Mouse (Mus musculus) lung, embryonic 14.5 days (tissue): ENCODE measurements around the gene Ccdc40. TPM values are rescaled to one million over a fixed set of nuclear protein-coding genes. Genes with fewer than 3 reads are reported as not detected.

Source experiments
- ATAC-seq: fragments of 200-750 bp; cut with Nextera tagmentation; 2 replicates; pipeline ENCODE4 v1.8.0; 2017; ENCODE audit warnings: mild to moderate bottlenecking, moderate TSS enrichment, moderate library complexity; ENCODE audit not compliant: insufficient read depth
- DNase-seq: peaks from one replicate; pipeline ENCODE4 v3.0.0-alpha.2; 2015
- H3K27ac ChIP-seq: fragments of 300-500 bp; sonication (generic); 2 replicates; pipeline ENCODE4 v1.5.1; 2014; ENCODE audit warnings: low read depth, mild to moderate bottlenecking, moderate library complexity
- H3K27me3 ChIP-seq: fragments of 300-500 bp; sonication (generic); 2 replicates; pipeline ENCODE4 v1.6.1; 2014; ENCODE audit warnings: low read length, control low read depth; ENCODE audit not compliant: insufficient read depth
- H3K36me3 ChIP-seq: fragments of 300-500 bp; sonication (generic); 2 replicates; pipeline ENCODE4 v1.6.1; 2014; ENCODE audit warnings: control low read depth; ENCODE audit not compliant: insufficient read depth
- H3K4me1 ChIP-seq: fragments of 300-500 bp; sonication (generic); 2 replicates; pipeline ENCODE4 v1.6.1; 2014; ENCODE audit warnings: antibody characterized with exemption, control low read depth; ENCODE audit not compliant: insufficient read depth
- H3K4me2 ChIP-seq: fragments of 300-500 bp; sonication (generic); 2 replicates; pipeline ENCODE4 v1.6.1; 2014; ENCODE audit warnings: mild to moderate bottlenecking
- H3K4me3 ChIP-seq: fragments of 300-500 bp; sonication (generic); 2 replicates; pipeline ENCODE4 v1.5.1; 2014; ENCODE audit warnings: low read depth, low read length
- H3K9ac ChIP-seq: fragments of 300-500 bp; sonication (generic); 2 replicates; pipeline ENCODE4 v1.6.1; 2014
- H3K9me3 ChIP-seq: fragments of 300-500 bp; sonication (generic); 2 replicates; pipeline ENCODE4 v1.6.1; 2016; ENCODE audit warnings: low read depth, low read length, control low read depth
- CTCF ChIP-seq: IDR thresholded peaks from 2 replicates; pipeline ENCODE4 v1.5.1; 2016; ENCODE audit warnings: antibody characterized with exemption, low read depth
- WGBS: fragments of 180-500 bp; shearing (Covaris S2); extraction: QIAGEN DNeasy Blood & Tissue Kit; methylation state at CpG from one replicate; pipeline ENCODE4 v1.1.7; 2014; 5-methylcytosine and 5-hydroxymethylcytosine counted together
- polyA plus RNA-seq: library from polyadenylated mRNA; unstranded; fragments of >200 nt; fragmentation: Nextera tagmentation; extraction: Ambion mirVana; gene quantifications from 2 replicates; pipeline ENCODE4 v1.2.1, GENCODE M21; 2014

Gene Ccdc40
- polyA plus RNA-seq, 1 experiment from 2014 or later, result 1.7 TPM

DNA sequence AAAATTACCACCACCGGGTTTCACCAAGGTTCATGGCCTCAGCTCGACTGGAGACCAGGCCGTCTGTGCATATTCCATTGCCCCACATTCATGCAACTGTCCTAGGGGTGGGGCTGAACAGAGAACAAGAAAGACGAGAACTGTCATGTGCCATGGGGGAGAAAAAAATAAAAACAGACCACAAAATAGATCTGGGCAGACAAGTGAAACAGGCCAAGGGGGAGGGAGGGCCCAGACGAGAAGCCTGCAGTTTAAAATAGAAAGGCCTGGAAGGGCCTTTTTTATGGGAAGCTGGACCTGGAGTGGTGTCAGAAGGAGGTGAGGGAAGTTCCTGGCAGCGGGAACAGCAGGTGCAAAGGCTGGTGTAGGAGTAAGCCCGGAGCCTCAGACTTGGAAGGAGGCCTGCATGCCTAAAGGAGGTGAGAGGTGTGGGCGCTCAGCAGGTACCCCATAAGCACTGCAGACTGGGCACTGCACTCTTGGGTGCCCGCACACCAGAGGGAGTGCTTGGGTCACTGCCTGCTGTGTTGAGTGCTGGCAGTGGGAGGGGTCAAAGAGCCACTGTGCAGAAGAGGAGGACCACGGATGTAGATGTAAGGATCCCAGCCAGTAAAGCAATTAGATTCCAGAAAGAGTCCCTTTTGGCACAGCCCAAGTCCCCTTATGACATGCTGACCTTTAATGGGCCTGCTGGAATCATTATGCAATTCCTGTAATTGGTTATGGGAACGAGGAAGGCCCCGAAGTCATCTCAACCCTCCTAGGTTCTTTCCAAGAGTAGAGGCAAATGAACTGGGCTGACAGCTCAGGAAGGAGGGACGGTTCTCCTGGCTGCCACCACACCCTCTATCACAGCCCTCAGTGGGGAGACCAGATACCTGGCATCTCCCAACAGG lies 78.6 kb downstream of the Ccdc40 start:
- peak overlapping the region; percentile 1; the same call in 1 of the 2 replicates for H3K27ac ChIP-seq
- H3K9me3 ChIP-seq, result no peaks in the 10 kb centered on the region
- TF ChIP-seq CTCF, result no peak
- H3K4me2 ChIP-seq, result no peak overlapping the region
- ATAC-seq, result no peak
- 47% methylated on average over 13 of the region's 13 CpGs for WGBS
- H3K4me1 ChIP-seq, result no peaks in the 10 kb centered on the region
- H3K27me3 ChIP-seq, result no peaks in the 10 kb centered on the region
- H3K4me3 ChIP-seq, result no peak overlapping the region
- no peaks in the 10 kb centered on the region for H3K36me3 ChIP-seq
- H3K9ac ChIP-seq, result no peak overlapping the region
- DNase-seq, result no peak

DNA sequence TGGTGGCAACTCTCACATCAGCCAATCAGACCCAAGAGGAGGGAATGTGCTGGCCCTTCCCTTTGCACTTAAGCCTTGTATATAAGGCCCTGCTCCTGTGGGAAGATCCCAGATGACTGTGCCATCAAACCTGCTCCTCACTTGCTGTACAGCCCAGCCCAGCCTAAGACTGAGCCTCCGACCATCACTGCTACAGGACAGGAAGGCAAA lies 79.2 kb downstream of the Ccdc40 start, which contains the start of gene Card14:
TSS of gene Card14 (plus strand) at position 111 of the 210 bp plus-strand sequence.
- Histone ChIP-seq H3K9ac (no peak within 1 kb of the TSS), H3K27me3 (no peaks in the 10 kb centered on the region), H3K27ac (peak within 1 kb of the TSS; percentile 1; the same call in 1 of the 2 replicates), H3K4me2 (no peak within 1 kb of the TSS), H3K36me3 (no peaks in the 10 kb centered on the region), H3K9me3 (no peaks in the 10 kb centered on the region), H3K4me3 (no peak within 1 kb of the TSS), H3K4me1 (no peaks in the 10 kb centered on the region)
- ATAC-seq, result no peak
- DNase-seq, result no peak
- 27% methylated on average over 1 of the region's 1 CpGs for WGBS
- no peak for TF ChIP-seq CTCF

DNA sequence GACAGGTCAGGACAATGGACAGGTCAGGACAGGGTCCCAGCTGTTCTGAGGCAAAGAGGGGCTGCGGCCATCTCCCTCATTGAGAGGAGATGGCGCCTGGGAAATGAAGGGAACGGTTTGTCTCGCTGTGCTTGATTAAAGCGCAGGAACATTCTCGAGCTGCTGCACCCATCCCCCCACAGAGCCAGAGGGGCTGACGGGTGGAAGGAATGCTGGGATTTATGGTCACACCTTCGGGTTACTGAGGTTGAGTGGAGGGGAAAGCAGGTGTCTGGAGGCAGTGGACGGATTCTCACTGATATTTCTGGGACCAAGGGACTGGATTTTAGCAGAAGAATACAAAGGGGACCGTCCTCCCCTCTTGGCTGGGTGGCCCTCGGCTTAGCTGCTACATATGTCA lies 79.5 kb downstream of the Ccdc40 start:
- no peak for TF ChIP-seq CTCF
- ATAC-seq (no peak), DNase-seq (peak; percentile 13)
- H3K4me2 ChIP-seq, result no peak overlapping the region
- H3K27me3 ChIP-seq, result no peaks in the 10 kb centered on the region
- 13% methylated on average over 11 of the region's 11 CpGs for WGBS
- no peak overlapping the region for H3K27ac ChIP-seq
- no peaks in the 10 kb centered on the region for H3K36me3 ChIP-seq
- no peak overlapping the region for H3K4me3 ChIP-seq
- H3K9me3 ChIP-seq, result no peaks in the 10 kb centered on the region
- H3K4me1 ChIP-seq, result no peaks in the 10 kb centered on the region
- H3K9ac ChIP-seq, result no peak overlapping the region

DNA sequence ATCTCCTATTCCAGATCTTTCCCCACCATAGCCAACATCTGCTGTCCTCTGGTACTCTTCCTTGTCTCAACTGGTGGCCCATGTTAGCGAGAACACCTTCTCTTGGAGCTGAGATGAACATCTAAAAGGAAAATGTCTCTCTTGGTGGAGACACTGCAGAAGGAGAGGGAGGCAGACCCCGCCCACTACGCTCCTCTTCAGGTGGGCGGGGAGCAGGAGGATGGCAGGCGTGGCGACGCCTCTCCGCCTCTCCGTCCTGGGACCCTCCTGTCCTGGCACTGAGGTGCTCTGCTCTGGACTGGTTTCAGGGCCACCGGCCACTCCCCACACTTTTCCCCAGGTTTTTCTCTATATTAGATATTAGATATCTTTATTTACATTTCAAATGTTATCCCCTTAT lies 82.2 kb downstream of the Ccdc40 start:
- H3K27me3 ChIP-seq, result no peaks in the 10 kb centered on the region
- WGBS, result 16% methylated on average over 10 of the region's 10 CpGs
- no peaks in the 10 kb centered on the region for H3K4me1 ChIP-seq
- H3K9ac ChIP-seq, result no peak overlapping the region
- no peak overlapping the region for H3K4me3 ChIP-seq
- ATAC-seq (no peak), DNase-seq (no peak)
- no peak for TF ChIP-seq CTCF
- H3K9me3 ChIP-seq, result no peaks in the 10 kb centered on the region
- H3K4me2 ChIP-seq, result no peak overlapping the region
- H3K36me3 ChIP-seq, result no peaks in the 10 kb centered on the region
- no peak overlapping the region for H3K27ac ChIP-seq

DNA sequence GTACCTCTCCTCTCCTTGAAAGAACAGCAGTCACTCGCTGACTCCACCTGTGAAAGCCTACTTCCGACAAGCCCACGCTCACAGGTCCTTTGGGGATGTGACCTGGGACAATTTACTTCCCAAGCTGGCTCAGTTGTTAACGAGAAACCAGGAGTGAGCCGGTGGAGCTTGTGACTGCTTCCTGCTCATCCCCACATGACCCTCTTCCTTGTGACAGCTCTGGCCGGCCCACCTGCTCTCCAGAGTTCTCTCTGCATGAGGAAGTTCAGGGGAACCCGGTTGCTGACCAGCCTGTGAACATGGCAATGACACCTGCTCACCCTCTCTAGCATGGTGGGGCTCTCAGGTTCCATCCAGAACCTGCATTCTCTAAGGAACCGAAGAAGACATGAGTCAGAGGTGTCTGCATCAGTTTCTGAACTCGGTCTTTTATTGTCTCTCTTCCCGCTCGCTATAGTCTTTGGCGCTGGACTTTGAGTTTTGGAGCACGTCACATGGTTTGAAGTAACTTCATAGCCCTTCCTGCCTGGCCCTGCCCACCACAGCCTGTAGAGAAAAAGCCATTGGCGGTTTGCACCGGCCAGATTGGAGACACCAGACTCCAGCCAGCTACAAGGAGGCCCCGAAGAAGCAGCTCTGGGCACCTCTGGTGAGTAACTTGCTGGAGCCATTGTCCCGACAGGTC lies 86.0 kb downstream of the Ccdc40 start:
- no peaks in the 10 kb centered on the region for H3K4me1 ChIP-seq
- no peak overlapping the region for H3K9ac ChIP-seq
- no peak overlapping the region for H3K4me3 ChIP-seq
- 63% methylated on average over 17 of the region's 17 CpGs for WGBS
- H3K9me3 ChIP-seq, result no peaks in the 10 kb centered on the region
- no peak overlapping the region for H3K4me2 ChIP-seq
- no peak for TF ChIP-seq CTCF
- no peak for ATAC-seq
- H3K27me3 ChIP-seq, result no peaks in the 10 kb centered on the region
- H3K36me3 ChIP-seq, result no peaks in the 10 kb centered on the region
- H3K27ac ChIP-seq, result no peak overlapping the region
- DNase-seq, result no peak

Other genes with a start within 250 kb of the Ccdc40 start
- not detected in 2 replicates for gene Enpp7, start 240.4 kb upstream of the Ccdc40 start, polyA plus RNA-seq
- 35.6 and 43.4 TPM in 2 replicates for gene Cbx2, start 205.6 kb upstream of the Ccdc40 start, polyA plus RNA-seq
- 8.5 and 8.8 TPM in 2 replicates for gene Cbx8, start 187.6 kb upstream of the Ccdc40 start, polyA plus RNA-seq
- 13.1 and 13.8 TPM in 2 replicates for gene Cbx4, start 142.4 kb upstream of the Ccdc40 start, polyA plus RNA-seq
- gene Tbc1d16, start 73 bp upstream of the Ccdc40 start, polyA plus RNA-seq, result 17.1 and 17.5 TPM in 2 replicates
- gene Gaa, start 39.3 kb downstream of the Ccdc40 start, polyA plus RNA-seq, result 56.0 and 58.8 TPM in 2 replicates
- gene Eif4a3, start 71.5 kb downstream of the Ccdc40 start, polyA plus RNA-seq, result 419 and 428 TPM in 2 replicates
- not detected in 2 replicates for gene Card14, start 79.2 kb downstream of the Ccdc40 start, polyA plus RNA-seq
- 7.6 and 9.5 TPM in 2 replicates for gene Sgsh, start 127.0 kb downstream of the Ccdc40 start, polyA plus RNA-seq
- gene Slc26a11, start 127.0 kb downstream of the Ccdc40 start, polyA plus RNA-seq, result 9.1 and 9.3 TPM in 2 replicates
- 12.5 and 12.7 TPM in 2 replicates for gene Rnf213, start 164.5 kb downstream of the Ccdc40 start, polyA plus RNA-seq